Mouse (Mus musculus): ENCODE measurements around the gene Cd200r1. TPM values are rescaled to one million over a fixed set of nuclear protein-coding genes. Genes with fewer than 3 reads are reported as not detected.
"Not testable (repeated sequence)": the region's sequence is repeated elsewhere in the genome, so short reads cannot be mapped to it uniquely, and the experiment has no call there.

Cd200r1 gene
- total and polyA plus RNA-seq, 3 experiments: 0.23 to 0.42 (median 0.32) TPM

DNA sequence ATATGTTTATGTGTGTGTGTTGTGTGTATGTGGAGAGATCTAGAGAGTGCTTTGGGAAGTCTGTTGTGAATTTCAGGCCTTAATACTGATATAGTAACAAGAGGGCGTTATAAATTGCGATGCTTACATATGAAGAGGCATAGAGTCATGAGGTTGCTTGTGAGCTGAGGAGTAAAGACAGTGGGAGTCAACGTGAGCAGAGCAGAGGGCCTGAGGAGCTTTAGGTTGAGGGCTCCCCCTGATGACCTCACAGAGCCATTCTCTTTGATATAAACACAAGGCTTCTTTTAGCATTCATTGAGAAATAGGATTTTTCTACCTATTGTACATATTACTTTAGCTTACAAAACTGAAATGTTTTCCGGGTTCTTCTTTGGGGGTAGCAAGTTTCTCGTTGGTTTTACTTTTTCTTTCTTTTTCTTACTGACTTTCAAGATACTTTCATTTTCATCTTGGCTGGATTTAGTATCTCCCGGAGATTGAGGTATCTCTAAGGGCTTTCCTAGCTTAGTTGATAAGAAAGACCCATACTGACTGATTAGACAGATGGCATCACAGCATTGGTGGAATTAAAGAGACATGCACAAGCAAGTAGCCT is 47.0 kb downstream of the Cd200r1 start:
- H3K4me3 ChIP-seq: no peak overlapping the region
- WGBS: 76% methylated on average over 6 of the region's 6 CpGs
- H3K4me1 ChIP-seq (ENCODE audit: control insufficient read depth, insufficient read depth, low read length): no peaks in the 10 kb centered on the region
- no peak overlapping the region for H3K27ac ChIP-seq
- DNase-seq: no peak
- TF ChIP-seq POLR2A (IDR thresholded peaks at IDR 0.05; ENCODE audit: insufficient read depth, low read depth, low read length) (no peak), EP300 (IDR thresholded peaks at IDR 0.05; ENCODE audit: insufficient read depth, low read depth, low read length) (no peak), CTCF (IDR thresholded peaks at IDR 0.05) (no peak)
- intact Hi-C loops (cut with DNase I): no loop called here
- H3K79me2 ChIP-seq (replicated peaks; ENCODE audit: control insufficient read depth, insufficient read depth, low read length): no peaks in the 10 kb centered on the region
- no peak overlapping the region for H3K9ac ChIP-seq (ENCODE audit: low read depth, low read length)
- no peaks in the 10 kb centered on the region for H3K36me3 ChIP-seq (ENCODE audit: control insufficient read depth, insufficient read depth, low read length)
- H3K27me3 ChIP-seq (ENCODE audit: control insufficient read depth, insufficient read depth, low read length): no peaks in the 10 kb centered on the region

DNA sequence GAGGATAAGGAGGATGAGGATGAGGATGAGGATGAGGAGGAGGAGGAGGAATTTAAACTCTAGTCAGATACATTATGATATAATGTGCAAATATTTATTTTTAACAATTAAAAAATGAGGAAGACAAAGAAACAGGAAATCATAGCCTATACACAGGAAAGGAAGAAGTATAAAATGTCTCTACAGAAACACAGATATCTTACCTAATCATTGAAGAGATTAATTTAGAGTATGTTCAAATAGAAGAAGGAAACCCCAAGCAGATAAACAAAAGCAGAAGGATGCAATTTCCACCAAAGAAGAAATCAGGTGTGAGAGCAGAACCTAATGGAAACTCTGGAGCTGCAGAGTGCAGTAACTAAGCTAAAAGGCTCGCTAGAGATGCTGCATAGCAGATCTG is 52.5 kb downstream of the Cd200r1 start:
- Histone ChIP-seq H3K4me1 (ENCODE audit: control insufficient read depth, insufficient read depth, low read length) (no peaks in the 10 kb centered on the region), H3K36me3 (ENCODE audit: control insufficient read depth, insufficient read depth, low read length) (no peaks in the 10 kb centered on the region), H3K27ac (no peak overlapping the region), H3K9ac (ENCODE audit: low read depth, low read length) (no peak overlapping the region), H3K27me3 (ENCODE audit: control insufficient read depth, insufficient read depth, low read length) (no peaks in the 10 kb centered on the region), H3K4me3 (no peak overlapping the region), H3K79me2 (replicated peaks; ENCODE audit: control insufficient read depth, insufficient read depth, low read length) (no peaks in the 10 kb centered on the region)
- intact Hi-C loops (cut with DNase I): no loop called here
- TF ChIP-seq CTCF (IDR thresholded peaks at IDR 0.05) (no peak), POLR2A (IDR thresholded peaks at IDR 0.05; ENCODE audit: insufficient read depth, low read depth, low read length) (no peak), EP300 (IDR thresholded peaks at IDR 0.05; ENCODE audit: insufficient read depth, low read depth, low read length) (no peak)
- DNase-seq: no peak
- WGBS: 45% methylated on average over 1 of the region's 1 CpGs

DNA sequence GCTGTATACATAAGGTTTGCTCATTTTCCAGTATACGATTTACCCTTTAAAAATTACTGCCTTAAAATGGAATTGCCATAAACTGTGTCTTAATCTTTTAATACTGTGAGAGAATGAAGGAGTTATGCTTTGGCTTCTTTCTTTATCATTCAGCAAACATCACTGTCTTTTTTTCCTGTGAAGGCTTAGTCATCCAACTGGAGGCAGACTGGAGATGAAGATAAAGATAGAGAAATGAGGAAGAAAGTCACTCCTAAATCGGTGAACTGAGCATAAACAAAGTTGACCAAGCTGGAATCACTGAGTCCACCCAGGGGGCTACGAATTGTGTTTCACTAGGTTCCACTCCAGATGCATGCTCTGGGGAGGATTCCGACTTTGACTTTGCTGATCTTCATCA is 55.0 kb downstream of the Cd200r1 start:
- H3K4me1 ChIP-seq (ENCODE audit: control insufficient read depth, insufficient read depth, low read length): no peaks in the 10 kb centered on the region
- no peaks in the 10 kb centered on the region for H3K79me2 ChIP-seq (replicated peaks; ENCODE audit: control insufficient read depth, insufficient read depth, low read length)
- no peaks in the 10 kb centered on the region for H3K36me3 ChIP-seq (ENCODE audit: control insufficient read depth, insufficient read depth, low read length)
- H3K4me3 ChIP-seq: no peak overlapping the region
- intact Hi-C loops (cut with DNase I): no loop called here
- 73% methylated on average over 4 of the region's 4 CpGs for WGBS
- no peaks in the 10 kb centered on the region for H3K27me3 ChIP-seq (ENCODE audit: control insufficient read depth, insufficient read depth, low read length)
- H3K27ac ChIP-seq: no peak overlapping the region
- TF ChIP-seq CTCF (IDR thresholded peaks at IDR 0.05) (no peak), POLR2A (IDR thresholded peaks at IDR 0.05; ENCODE audit: insufficient read depth, low read depth, low read length) (no peak), EP300 (IDR thresholded peaks at IDR 0.05; ENCODE audit: insufficient read depth, low read depth, low read length) (no peak)
- no peak overlapping the region for H3K9ac ChIP-seq (ENCODE audit: low read depth, low read length)
- no peak for DNase-seq

DNA sequence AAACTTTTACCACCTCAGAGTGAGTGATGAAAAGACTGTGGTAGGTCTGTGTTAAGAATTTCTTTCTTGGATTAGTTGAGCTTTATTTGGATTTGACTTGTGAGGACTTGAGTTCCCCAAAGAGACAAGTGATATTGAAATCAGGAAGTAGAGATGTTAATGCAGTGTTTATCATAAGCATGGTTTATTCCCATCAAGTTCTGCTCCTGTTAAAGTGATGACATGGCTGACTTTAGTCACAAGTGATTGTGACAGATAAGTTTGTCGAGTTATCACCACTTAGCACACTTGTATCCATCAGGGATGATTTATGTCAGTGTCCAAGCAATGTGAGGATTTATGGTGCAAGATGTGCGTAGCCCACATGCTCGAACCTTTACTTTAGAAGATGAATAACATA is 66.8 kb downstream of the Cd200r1 start:
- no peak for DNase-seq
- Histone ChIP-seq H3K9ac (ENCODE audit: low read depth, low read length) (no peak overlapping the region), H3K27ac (no peak overlapping the region), H3K4me3 (no peak overlapping the region), H3K36me3 (ENCODE audit: control insufficient read depth, insufficient read depth, low read length) (no peaks in the 10 kb centered on the region), H3K4me1 (ENCODE audit: control insufficient read depth, insufficient read depth, low read length) (no peaks in the 10 kb centered on the region), H3K27me3 (ENCODE audit: control insufficient read depth, insufficient read depth, low read length) (no peaks in the 10 kb centered on the region), H3K79me2 (replicated peaks; ENCODE audit: control insufficient read depth, insufficient read depth, low read length) (no peaks in the 10 kb centered on the region)
- 54% methylated on average over 3 of the region's 3 CpGs for WGBS
- TF ChIP-seq POLR2A (IDR thresholded peaks at IDR 0.05; ENCODE audit: insufficient read depth, low read depth, low read length) (no peak), CTCF (IDR thresholded peaks at IDR 0.05) (no peak), EP300 (IDR thresholded peaks at IDR 0.05; ENCODE audit: insufficient read depth, low read depth, low read length) (no peak)
- intact Hi-C loops (cut with DNase I): no loop called here

DNA sequence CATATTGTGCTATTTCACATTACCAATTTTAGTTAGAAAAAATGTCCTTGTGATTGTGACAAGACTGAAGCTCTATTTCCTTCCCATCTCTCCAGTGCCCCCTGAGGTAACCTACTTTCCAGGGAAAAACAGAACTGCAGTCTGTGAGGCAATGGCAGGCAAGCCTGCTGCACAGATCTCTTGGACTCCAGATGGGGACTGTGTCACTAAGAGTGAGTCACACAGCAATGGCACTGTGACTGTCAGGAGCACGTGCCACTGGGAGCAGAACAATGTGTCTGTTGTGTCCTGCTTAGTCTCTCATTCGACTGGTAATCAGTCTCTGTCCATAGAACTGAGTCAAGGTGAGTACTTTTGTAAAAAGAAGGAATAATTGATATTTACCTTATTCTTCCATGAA is 67.7 kb downstream of the Cd200r1 start:
- H3K79me2 ChIP-seq (replicated peaks; ENCODE audit: control insufficient read depth, insufficient read depth, low read length); H3K4me1 ChIP-seq (ENCODE audit: control insufficient read depth, insufficient read depth, low read length); H3K36me3 ChIP-seq (ENCODE audit: control insufficient read depth, insufficient read depth, low read length); H3K27ac ChIP-seq; H3K4me3 ChIP-seq; DNase-seq; H3K27me3 ChIP-seq (ENCODE audit: control insufficient read depth, insufficient read depth, low read length); H3K9ac ChIP-seq (ENCODE audit: low read depth, low read length); intact Hi-C loops (cut with DNase I): not testable (repeated sequence)
- 32% methylated on average over 2 of the region's 2 CpGs for WGBS

Other genes starting within 250 kb of the Cd200r1 start
- gene Boc, start 206.8 kb upstream of the Cd200r1 start, total RNA-seq (2021): 1 to 10 TPM; 3.5 to 4.2 TPM
- gene Boc, start 206.8 kb upstream of the Cd200r1 start, polyA plus RNA-seq (2012; rRNA removed): 4.4 and 5.6 TPM in 2 replicates
- 1 to 10 TPM; 4.0 to 4.9 TPM for gene Nepro, start 41.4 kb upstream of the Cd200r1 start, total RNA-seq (2021)
- gene Nepro, start 41.4 kb upstream of the Cd200r1 start, polyA plus RNA-seq (2012; rRNA removed): 1.3 and 2.9 TPM in 2 replicates
- gene Gtpbp8, start 19.4 kb upstream of the Cd200r1 start, total RNA-seq (2021): 1 to 10 TPM; 8.1 to 9.9 TPM
- 3.2 and 4.4 TPM in 2 replicates for gene Gtpbp8, start 19.4 kb upstream of the Cd200r1 start, polyA plus RNA-seq (2012; rRNA removed)
- gene Cd200r4, start 46.0 kb downstream of the Cd200r1 start, total RNA-seq (2021): not detected
- 0.16 TPM in 1 of 2 replicates, not detected in the other for gene Cd200r4, start 46.0 kb downstream of the Cd200r1 start, polyA plus RNA-seq (2012; rRNA removed)
- not detected for gene Cd200r2, start 101.4 kb downstream of the Cd200r1 start, total RNA-seq (2021)
- gene Cd200r2, start 101.4 kb downstream of the Cd200r1 start, polyA plus RNA-seq (2012; rRNA removed): not detected in 2 replicates
- not detected for gene Cd200r3, start 177.9 kb downstream of the Cd200r1 start, total RNA-seq (2021)
- not detected in 2 replicates for gene Cd200r3, start 177.9 kb downstream of the Cd200r1 start, polyA plus RNA-seq (2012; rRNA removed)

Data from heart, adult 2 months (tissue).